Mouse (Mus musculus) kidney, adult 9 months (tissue): ENCODE results near the gene Ssh1.

Source experiments
- DNase-seq: peaks from one replicate; pipeline ENCODE4 v3.0.0; 2022

Ssh1 gene

DNA sequence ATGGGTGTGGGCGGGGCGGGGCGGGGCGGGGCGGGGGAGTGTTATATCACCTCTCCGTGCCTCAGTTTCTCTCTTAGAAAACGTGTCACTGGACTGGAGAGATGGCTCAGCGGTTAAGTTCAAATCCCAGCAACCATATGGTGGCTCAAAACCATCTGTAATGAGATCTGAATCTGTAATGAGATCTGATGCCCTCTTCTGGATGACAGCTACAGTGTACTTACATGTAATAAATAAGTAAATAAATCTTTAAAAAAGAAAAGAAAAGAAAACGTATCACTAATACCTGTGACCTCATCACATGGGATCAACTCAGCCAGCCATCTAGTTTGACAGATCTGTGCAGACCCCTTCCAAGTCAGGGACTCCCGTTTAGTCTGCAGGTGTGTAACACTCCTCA, 64.2 kb downstream of the Ssh1 start:
- no peak for DNase-seq

DNA sequence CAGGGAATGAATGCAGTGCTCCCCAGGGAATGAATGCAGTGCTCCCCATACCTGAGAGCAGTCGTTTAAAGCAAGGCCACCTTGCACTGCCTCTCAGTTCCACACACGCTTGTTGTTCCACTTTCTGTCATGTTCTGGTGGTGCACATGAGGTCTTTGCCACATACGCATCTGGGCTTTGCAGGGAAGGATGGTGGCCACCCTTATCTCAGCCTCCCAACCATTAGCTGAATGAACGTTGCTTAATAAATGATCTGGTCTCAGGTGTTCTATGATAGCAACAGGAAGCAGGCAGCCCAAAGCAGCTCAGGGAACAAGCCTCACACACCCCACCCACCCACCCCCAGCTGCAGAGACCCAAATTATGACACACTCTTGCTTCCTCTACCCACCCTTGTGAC, 69.1 kb downstream of the Ssh1 start:
- no peak for DNase-seq

DNA sequence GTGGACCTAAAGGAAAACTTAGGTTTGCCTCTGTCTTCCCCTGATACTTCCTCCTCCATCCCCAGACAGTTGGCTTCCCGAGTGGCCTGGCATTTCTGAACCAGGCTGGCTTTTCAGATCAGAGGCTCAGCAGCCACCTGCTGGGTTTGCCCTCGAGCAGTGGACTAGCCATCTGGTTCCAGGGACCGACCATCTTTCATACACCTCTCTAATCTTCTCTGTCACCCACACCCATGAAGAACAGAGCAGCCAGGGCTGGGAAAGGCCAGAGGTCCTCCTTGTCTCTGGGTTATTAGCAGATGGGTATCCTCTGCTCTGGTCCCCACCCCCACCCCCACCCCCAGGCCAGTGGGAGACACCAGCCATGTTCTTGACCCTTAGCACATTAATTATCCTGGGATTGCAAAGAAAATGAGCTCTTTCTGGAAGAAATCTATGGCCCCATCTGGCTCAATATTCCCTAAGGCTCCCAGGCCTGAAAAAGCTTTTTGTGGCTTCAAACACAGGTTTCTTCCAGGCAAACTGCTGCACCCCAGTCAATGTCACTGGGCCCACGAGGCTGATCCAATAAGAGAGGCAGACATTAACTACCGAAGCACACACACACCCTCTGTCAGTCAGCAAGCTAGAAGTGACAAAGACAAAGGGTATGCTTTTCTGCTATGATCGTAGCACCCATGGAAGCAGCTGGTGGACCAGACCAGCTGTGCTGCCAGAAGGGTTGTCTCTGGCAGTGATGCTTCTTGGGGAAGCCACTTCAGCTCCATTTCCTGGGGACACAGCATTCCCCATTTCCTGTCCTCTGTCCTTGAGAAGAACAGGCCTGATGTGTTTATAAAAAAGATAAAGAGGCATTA, 72.2 kb downstream of the Ssh1 start:
- DNase-seq = no peak

DNA sequence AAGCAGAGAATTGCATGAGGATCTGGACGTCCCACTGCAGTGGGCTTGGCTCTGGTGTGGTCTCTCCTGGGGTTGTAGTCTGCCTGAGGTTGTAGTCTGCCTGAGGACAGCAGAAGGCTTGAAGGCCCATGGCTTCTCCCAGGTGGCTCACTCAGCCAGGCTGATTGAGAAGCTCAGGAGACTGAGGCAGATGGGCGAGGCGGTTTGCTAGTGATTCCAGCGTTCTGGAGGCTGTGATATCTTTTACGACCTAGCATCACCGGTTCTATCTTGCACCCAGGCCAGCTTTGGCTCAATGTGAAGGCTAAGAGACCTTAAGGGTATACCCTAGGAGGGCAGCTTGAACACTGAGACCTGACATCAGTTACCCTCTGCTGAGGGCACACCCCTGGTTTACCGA, 74.6 kb downstream of the Ssh1 start:
- no peak for DNase-seq

DNA sequence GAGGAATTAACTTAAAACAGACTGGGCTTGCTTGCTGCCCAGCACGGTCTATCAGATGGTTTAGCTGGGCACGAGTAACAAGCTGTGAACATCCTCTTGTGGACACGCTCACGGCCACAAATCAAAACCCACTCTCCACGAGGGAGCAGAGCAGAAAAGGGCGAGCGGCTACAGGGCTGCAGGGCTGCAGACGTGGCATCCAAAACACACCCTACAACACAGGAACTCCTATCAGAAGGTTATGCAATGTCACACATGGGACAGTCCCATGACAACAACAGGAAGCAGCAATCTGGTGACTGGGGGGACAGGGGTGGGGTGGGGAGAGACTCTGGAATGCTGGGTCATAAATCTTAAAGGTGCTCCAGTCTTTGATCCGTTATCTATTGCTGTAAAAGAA, 75.0 kb downstream of the Ssh1 start:
- DNase-seq = peak; percentile 61

DNA sequence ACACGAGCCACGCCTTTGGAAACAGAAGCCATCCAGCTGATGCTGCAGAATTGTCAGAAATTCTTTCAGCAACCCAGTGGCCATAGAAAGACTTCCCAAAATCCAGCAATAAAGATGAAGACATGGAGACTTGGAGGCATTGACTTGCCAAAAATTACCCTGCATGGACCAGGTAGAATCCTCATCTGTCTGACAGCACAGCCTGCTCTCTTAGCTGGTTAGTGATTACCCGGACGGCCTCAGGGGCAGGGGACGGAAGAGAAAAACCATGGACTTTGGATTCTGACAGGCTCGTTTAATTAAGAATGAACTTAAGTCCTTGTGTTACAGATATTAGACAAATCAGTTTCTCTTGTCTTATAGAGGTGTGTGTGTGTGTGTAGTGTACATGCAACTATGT, 83.0 kb downstream of the Ssh1 start:
- peak; percentile 90 for DNase-seq

DNA sequence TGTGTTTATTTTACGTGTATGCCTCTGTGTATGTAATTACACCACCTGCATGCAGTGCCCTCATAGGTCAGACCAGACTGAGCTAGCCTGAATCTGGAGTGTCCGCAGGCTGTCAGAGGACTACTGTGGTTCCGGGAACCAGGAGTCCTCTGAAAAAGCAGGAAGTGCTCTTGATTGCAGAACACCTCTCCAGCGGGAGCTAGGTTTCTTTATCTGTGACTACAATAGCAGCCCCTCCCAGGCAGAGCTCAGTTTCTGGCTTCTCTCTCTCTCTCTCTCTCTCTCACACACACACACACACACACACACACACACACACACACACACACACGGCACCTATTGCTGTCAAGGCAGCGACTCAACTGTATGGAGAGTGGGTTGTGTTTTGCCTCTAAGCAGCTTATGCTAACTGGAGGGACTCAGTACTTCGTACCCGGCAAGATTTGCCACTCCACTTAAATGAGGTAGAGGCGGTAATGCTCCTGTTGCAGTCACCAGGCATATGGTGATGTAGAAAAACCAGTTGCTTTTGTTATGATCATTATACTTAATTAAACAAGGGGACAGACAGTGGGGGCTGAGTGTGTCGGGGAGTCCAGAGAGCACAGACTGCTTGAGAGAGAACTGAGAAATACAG, 83.5 kb downstream of the Ssh1 start:
- DNase-seq = peak; percentile 51

DNA sequence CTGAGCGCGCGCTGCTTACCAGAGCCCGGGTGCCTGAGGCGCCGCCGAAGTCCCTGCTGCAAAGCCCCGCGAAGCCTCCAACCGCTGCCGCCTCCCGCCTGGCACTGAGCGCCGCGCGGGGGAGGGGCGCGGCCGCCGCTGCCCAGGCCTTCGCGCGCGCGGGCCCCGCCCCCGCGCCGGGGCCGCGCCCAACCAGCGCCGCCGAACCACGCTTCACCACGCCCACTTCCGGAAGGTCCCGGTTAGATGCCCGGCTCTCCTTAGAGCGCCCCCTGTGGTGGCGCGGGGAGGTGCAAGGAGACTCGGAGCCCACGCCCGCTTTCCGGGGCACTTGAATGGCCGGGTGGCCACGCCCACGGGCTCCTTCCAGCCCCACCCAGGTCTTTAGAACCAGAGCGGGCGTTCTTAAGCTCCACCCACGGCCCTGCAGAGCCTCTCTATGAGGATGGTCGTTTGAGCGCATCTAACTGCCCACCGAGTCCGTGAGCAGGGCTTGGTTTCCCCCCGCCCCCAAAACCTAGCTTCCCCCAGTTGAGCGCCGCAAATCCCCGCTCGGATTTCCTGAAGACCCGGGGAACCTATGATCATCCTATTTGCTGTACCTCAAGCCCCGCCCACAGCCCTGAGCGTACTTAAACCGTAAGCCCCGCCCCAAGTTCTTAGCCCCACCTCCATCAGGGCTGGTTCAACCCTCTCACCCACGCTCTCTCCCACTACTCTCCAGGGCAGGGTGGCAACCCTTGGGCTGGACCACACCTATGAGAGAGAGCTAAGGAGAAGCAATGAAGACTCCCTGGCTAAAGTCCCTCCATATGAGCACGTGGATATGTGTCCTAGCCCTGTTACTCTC, 84.9 kb downstream of the Ssh1 start, which contains the start of gene Coro1c:
Gene Coro1c (minus strand): TSS at position 167 of the 850 bp plus-strand sequence.
- peak; percentile 99 for DNase-seq

DNA sequence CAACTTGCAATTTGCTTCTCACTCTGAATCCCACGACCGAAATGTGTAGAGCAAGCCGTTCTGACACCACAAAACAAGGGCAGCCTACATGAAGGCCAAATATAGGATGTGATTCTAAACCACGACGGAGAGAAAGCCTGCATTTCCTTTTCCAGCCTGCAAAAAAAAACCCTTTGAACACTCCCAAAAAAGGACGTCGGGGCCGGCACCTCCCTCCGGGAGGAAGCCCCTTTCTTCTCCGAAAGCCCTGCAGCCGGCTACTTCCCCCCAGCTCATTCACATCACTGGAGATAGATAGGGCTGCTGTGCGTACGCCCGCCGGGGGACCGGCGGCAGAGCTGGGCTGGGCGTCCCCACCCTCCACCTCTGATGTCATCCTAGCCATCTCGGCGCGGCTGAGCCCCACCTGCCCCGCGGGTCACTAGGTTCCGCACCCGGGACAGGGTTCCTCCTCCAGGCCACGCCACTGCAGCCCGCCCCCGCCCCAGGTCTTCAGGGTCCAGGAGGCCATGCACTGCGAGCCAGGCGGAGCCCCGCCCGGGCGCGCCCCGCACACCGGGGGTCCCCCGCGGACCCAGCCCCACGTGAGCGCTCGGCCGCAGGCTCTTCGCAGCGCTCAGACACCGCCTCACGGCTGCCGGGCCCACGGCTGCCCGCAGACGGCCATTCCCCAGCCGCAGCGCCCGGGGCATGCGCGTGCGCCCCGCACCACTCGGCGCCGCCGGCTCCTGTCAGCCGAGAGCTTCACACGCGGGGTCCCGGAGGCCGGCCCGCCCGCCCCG, 85.7 kb downstream of the Ssh1 start:
- DNase-seq = peak; percentile 58

DNA sequence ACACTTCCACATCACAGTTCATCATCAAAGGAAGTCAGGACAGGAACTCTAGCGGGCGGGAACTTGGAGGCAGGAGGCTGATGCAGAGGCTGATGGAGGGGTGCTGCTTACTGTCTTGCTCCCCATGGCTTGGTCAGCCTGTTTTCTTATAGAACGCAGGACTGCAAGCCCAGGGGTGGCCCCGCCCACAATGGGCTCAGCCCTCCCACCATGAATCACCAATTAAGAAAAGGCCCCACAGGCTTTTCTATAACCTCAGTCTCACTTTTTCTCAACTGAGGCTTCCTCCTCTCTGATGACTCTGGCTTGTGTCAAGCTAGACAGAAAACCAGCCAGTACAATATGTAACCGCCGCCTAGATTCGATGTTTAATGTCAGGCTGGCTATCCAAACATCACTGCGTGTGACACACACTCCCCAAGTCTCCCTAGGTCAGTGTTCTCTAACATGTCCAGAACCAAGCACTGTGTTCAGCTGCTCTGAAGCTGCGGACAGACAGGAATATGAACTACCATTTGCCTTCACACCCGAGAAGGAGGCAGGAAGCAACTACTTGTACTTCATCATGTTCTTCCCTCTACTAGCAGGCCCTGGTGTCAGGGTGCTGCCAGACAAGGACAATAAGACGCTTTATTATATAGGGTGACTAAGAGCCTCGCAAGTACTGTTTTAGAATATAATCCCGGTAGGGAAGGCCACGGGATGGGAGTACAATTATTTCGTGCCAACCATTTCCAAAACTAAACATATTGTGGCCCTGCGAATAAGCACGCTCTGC, 86.5 kb downstream of the Ssh1 start:
- DNase-seq = no peak

DNA sequence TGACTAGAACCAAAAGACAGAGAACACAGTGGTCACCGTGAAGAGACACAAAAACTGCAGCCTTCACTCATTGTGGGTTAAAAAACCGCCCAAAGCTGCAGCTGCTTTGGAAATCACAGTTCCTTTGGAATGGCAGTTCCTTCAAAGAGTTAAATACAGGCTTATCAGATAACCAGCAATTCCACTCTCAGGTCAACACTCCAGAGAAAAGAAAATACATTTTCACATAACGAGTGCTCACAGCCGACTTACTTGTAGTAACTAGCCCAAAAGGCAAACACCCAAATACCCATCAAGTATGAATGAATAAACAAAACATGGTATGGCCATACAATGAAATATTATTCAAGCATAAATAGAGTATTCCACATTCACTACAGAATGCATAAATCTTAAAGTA, 88.7 kb downstream of the Ssh1 start:
- no peak for DNase-seq

DNA sequence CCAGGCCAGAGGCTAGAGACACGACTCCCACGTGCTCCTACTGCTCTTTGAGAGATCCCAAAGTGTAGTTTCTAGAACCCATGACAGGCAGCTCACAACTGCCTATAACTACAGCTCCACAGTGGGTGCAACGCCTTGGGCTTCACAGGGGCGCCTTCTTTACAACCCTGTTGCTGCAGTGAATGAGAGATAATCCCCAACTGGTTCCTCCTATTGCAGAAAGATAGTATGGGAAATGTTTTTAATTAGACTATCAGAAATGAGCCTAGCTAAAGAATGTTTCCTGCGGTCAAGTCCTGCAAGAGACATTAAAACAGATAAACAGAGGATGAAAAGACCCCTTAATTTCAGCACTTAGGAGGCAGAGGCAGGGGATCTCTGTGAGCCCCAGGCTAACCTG, 90.7 kb downstream of the Ssh1 start:
- no peak for DNase-seq

DNA sequence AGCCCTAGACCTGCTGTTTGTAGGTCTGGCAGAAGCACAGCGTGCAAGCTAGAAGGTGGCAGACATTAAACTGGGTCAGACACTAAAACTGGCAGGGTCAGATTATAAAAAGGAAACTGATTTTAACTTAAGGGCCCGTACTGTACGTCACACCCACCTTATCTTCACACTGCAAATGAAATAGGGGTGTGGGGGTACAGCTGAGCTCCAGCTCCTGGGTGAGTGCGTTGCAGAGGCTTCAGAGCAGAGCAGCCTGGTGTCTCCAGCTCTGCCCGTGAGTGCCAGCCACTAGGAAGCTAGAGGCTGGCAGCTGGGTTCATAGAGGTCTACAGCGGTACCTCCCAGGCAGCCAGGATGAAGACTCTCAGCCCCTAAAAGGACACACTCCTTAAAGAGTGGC, 91.7 kb downstream of the Ssh1 start:
- no peak for DNase-seq

DNA sequence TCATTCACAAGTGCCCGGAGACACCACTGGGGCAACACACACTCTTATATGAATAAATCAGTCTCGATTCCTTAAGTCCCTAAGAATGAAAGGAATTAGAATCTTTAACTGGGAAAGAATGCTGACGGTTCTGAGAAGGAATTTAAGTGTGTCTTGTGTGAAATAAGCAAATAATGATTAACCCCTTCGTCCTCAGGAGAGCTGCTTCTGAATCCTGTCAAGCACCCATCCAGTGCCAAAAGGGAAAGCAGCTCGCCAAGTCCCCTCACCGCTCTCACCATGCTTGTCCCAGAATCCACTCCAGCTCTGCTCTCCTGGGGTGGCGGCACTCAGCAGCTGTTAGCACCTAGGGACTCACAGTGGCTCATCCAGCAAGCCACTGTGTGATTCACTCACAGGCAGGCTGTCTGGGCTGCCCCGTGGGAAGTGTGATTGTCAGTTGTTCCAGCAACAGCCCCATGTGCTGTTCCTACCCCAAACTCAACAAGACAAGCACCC, 92.6 kb downstream of the Ssh1 start:
- DNase-seq = peak; percentile 81

DNA sequence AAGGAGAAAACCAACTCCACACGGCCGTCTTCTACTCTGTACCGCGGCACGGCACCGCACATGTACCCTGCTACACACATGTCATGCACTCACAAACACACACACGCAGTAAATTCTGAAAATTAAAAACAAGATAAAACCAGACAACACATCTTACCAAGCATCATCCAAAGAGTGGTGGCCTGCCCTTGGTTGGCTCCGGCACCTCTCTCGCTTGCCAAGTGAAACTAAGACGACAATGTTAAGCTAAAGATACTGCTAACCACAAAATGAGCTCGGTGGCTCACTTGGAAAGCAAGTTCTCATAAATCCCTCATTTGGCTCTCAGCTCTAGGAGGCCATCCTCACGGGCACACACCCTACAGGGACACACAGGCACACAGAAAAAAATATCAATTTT, 94.2 kb downstream of the Ssh1 start:
- DNase-seq = no peak

DNA sequence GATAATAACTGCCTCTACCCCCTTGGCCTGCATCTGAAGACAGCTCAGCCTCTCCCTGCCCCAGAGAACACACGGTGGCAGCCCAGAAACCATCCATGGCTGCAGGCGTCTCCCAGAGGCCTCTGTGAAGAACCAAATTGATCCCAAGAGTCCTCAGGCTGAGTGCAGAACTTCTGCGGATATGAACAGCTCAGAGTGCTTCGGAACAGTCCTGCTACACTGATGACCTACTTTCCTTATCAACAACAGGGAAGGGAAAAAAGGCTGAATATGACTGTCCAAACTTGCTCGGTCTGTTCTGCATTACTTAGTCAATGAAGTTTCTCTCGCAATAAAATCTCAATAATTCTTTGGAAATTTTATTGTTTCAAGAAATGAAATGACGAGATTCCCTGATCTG, 101.7 kb downstream of the Ssh1 start:
- DNase-seq = no peak

DNA sequence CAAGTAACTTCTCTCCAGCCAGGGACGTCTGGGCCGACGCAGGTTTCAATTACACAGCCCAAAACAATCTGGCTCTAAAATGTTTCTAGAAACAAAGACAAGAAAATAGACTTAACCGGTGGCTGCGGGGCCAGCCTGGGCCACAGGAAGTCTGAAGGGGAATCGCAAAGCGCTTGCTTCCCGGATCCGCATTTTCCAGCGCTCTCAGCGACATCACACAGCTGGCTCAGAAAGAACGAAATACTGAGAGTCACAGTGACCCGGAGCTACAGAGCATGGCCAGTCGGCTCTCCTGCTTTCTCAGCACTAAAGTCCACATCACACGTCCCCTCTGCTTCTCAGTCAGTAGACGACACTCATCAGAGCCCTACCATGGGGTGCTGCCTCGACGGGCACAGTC, 102.8 kb downstream of the Ssh1 start:
- DNase-seq = peak; percentile 64

DNA sequence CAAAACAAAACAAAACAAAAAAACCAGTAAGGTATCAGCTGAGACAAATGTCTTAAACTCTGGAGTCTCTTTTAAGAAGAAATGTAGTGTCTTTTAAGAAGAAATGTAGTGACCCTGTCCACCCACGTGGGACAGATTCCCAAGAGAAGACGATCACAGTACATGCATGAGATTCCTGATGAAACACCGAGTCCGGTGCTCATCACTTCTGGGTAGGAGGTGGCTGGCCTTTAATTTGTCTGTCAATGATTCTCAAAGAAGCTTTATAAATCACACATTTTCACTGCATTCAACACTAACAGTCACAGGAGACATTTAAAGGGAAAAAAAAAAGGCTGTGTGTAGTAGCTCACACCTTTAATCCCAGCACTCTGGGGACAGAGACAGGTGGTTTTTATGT, 103.8 kb downstream of the Ssh1 start:
- peak; percentile 77 for DNase-seq

DNA sequence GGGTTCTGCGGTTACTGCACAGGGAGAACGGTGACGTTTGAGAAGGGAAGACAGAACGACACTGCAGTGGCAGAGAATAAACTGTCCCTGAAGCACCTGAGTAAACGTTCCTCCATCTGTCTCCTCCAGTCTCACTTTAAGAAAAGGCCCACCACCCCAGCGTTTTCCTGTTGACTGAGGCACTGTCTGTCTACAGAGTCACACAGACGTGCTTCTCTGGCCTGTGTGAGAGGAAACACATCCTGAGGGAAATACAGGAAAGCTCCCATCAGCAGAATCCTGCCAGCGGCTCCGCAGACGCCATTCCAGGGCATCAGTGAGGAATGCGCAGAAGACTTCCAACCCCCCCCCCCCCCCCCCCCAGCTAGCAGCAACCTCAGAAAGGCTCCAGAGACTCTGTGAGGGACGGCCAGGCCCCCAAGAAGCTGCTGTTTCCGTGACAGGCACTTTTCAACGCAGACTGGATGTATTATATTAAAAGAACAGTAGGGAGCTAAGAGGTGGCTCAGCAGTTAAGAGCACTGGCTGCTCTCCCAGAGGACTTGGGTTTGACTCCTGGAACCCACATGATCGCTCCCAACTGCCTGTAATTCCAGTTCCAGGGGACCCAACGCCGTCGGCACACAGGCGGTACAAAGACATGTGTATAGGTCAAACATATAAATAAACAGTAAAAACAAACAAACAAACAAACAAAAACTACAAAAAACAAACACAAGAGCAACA, 104.3 kb downstream of the Ssh1 start:
- DNase-seq = peak; percentile 58

DNA sequence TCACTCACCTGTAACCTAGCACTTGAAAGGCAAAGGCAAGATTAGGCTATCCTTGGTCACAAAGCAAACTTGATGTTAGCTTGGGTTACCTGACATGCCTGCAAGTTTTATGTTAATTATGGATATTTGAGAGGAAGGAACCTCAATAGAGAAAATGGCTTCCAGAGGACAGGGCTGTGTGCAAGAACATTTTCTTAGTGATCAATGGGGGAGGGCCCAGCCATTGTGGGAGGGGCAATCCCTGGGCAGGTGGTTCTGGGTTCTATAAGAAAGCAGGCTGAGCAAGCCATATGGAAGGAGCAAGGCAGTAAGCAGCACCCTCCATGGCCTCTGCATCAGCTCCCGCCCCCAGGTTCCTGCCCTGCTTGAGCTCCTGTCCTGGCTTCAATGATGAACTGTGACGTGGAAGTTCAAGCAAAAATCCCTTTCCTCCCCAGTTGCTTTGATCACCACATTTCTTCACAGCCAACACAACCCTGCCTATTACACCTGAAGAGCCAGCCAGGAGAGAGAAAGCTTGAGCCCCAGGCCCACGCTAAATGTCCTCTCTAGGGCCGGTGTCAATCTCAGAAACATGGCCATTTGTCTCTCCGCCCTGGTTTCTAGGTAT, 105.4 kb downstream of the Ssh1 start:
- no peak for DNase-seq

DNA sequence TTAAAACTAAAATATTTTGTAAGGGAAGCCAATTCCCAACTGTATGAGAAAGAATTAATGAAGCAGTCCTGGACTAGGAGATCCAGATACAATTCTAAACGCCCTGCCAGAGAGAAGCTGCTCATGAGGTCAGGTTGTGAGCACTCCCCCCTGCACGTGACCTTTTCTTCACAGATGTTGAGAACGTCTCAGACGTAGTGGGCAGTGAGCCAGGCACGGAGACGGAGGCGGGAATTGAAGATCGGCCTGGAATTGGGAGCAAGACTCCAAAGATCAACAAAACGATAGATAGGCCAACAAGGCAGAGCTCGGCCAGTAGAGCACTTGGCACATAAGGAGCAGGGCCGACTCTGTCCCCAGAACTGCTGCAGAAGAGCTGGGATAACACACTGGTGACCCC, 106.6 kb downstream of the Ssh1 start:
- peak; percentile 95 for DNase-seq
